Mouse (Mus musculus) liver, embryonic 16.5 days (tissue): ENCODE results near the gene Nr2f2. TPM values are rescaled to one million over a fixed set of nuclear protein-coding genes. Genes with fewer than 3 reads are reported as not detected.
A peak's percentile ranks its signal among the peaks of the same experiment; 100 is the strongest.

Experiments
- ATAC-seq: fragments of 200-750 bp; cut with Nextera tagmentation; 2 replicates; pipeline ENCODE4 v1.8.0; 2017; ENCODE audit warnings: low read depth, mild to moderate bottlenecking, moderate number of reproducible peaks, moderate library complexity
- H3K27ac ChIP-seq: fragments of 300-500 bp; sonication (generic); 2 replicates; pipeline ENCODE4 v1.5.1; 2014; ENCODE audit warnings: mild to moderate bottlenecking, low read length
- H3K27me3 ChIP-seq: fragments of 300-500 bp; sonication (generic); 2 replicates; pipeline ENCODE4 v1.6.1; 2014; ENCODE audit warnings: low read depth, low read length, mixed read lengths; ENCODE audit not compliant: control insufficient read depth, insufficient read depth
- H3K36me3 ChIP-seq: fragments of 300-500 bp; sonication (generic); 2 replicates; pipeline ENCODE4 v1.6.1; 2014; ENCODE audit warnings: mild to moderate bottlenecking; ENCODE audit not compliant: control insufficient read depth, insufficient read depth
- H3K4me1 ChIP-seq: fragments of 300-500 bp; sonication (generic); 2 replicates; pipeline ENCODE4 v1.6.1; 2014; ENCODE audit warnings: low read depth, low read length, mixed read lengths; ENCODE audit not compliant: control insufficient read depth
- H3K4me2 ChIP-seq: fragments of 300-500 bp; sonication (generic); 2 replicates; pipeline ENCODE4 v1.6.1; 2014; ENCODE audit warnings: low read depth, low read length, mixed read lengths
- H3K4me3 ChIP-seq: fragments of 300-500 bp; sonication (generic); 2 replicates; pipeline ENCODE4 v1.5.1; 2014; ENCODE audit warnings: low read depth, mild to moderate bottlenecking, low read length
- H3K9ac ChIP-seq: fragments of 300-500 bp; sonication (generic); 2 replicates; pipeline ENCODE4 v1.6.1; 2014; ENCODE audit warnings: low read depth, low read length
- H3K9me3 ChIP-seq: fragments of 300-500 bp; sonication (generic); replicated peaks from 2 replicates; pipeline ENCODE4 v1.6.1; 2016; ENCODE audit warnings: low read length; ENCODE audit not compliant: control insufficient read depth
- WGBS: fragments of 180-500 bp; shearing (Covaris S2); extraction: QIAGEN DNeasy Blood & Tissue Kit; methylation state at CpG from one replicate; pipeline ENCODE4 v1.1.7; 2014; ENCODE audit not compliant: insufficient replicate concordance; 5-methylcytosine and 5-hydroxymethylcytosine counted together
- polyA plus RNA-seq: library from polyadenylated mRNA; unstranded; fragments of >200 nt; fragmentation: Nextera tagmentation; extraction: Ambion mirVana; gene quantifications from 2 replicates; pipeline ENCODE4 v1.2.1, GENCODE M21; 2015

Gene Nr2f2
- polyA plus RNA-seq, 1 experiment from 2014 or later: 6.2 TPM

- WGBS: 8% methylated on average over 14 of the region's 14 CpGs
- Histone ChIP-seq H3K36me3 (no peaks in the 10 kb centered on the region), H3K4me1 (no peaks in the 10 kb centered on the region), H3K9me3 (no peaks in the 10 kb centered on the region), H3K27me3 (peaks cover 93% of the 10 kb centered on the region), H3K9ac (no peak overlapping the region), H3K4me3 (no peak overlapping the region), H3K4me2 (no peak overlapping the region), H3K27ac (no peak overlapping the region)
- no peak for ATAC-seq
These were observed 33.4 kb downstream of the Nr2f2 start for GRCm38 (mm10) chr7:70332926-70333664.

DNA sequence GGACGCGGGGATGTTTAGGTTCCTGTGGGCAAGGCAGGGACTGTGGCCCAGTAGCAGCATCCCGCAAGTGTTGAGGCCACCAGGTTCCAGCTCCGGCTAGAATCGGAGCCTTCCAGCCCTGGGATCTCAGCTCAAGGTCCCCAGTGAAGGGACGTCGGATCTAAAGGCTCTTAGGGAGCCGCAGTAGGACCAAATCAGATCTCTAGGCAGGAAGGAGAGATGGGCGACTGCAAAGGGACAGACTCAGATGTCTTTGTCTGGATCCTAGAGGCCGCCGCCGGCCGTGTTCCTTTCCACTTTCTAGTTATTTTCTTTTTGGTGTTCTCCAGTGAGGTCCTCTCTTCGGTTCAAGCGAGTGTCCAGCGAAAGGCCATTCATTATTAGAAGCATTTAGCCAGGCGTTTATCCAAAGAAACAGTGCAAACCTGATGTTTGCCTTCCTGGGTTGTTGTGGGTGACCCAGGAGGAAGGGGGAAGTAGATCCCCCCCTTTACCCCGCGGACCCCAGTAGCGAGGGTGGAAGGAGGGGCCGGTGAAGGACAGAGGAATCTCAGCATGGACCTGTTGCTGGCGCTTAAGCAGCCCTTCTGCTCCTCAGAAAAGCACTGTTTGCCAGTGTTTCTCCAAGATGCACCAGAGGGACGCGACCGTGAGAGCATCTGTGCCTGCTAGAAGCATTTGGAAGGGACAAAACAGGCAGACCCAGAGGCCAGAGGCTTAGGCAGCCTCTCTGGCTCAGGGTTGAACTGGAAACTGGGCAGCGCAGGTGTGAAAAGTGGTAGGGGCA is 34.3 kb downstream of the Nr2f2 start:
- no peak for ATAC-seq
- peak overlapping the region; percentile 48 for H3K4me2 ChIP-seq
- no peaks in the 10 kb centered on the region for H3K9me3 ChIP-seq
- peak overlapping the region; percentile 38 for H3K4me3 ChIP-seq
- no peak overlapping the region for H3K9ac ChIP-seq
- 2% methylated on average over 26 of the region's 26 CpGs for WGBS
- no peak overlapping the region for H3K27ac ChIP-seq
- peaks cover 90% of the 10 kb centered on the region for H3K27me3 ChIP-seq
- H3K4me1 ChIP-seq: no peaks in the 10 kb centered on the region
- H3K36me3 ChIP-seq: no peaks in the 10 kb centered on the region

GRCm38 (mm10) chr7:70331243-70332063 is 35.1 kb downstream of the Nr2f2 start:
- no peak overlapping the region for H3K27ac ChIP-seq
- H3K36me3 ChIP-seq: no peaks in the 10 kb centered on the region
- no peak overlapping the region for H3K9ac ChIP-seq
- peak overlapping the region; percentile 48 for H3K4me2 ChIP-seq
- H3K27me3 ChIP-seq: peaks cover 91% of the 10 kb centered on the region
- H3K4me3 ChIP-seq: peak overlapping the region; percentile 38
- H3K4me1 ChIP-seq: no peaks in the 10 kb centered on the region
- WGBS: under 1% methylated on average over 48 of the region's 48 CpGs
- no peak for ATAC-seq
- no peaks in the 10 kb centered on the region for H3K9me3 ChIP-seq

GRCm38 (mm10) chr7:70330761-70331242 is 35.7 kb downstream of the Nr2f2 start:
- Histone ChIP-seq H3K4me2 (peak overlapping the region; percentile 48; the same call in 1 of the 2 replicates), H3K9ac (no peak overlapping the region), H3K27me3 (peaks cover 92% of the 10 kb centered on the region), H3K36me3 (no peaks in the 10 kb centered on the region), H3K4me3 (peak overlapping the region; percentile 38; the same call in 1 of the 2 replicates), H3K27ac (no peak overlapping the region), H3K9me3 (no peaks in the 10 kb centered on the region), H3K4me1 (no peaks in the 10 kb centered on the region)
- ATAC-seq: no peak
- WGBS: 1% methylated on average over 19 of the region's 19 CpGs

GRCm38 (mm10) chr7:70330207-70330562 is 36.4 kb downstream of the Nr2f2 start:
- ATAC-seq: no peak
- Histone ChIP-seq H3K4me1 (no peaks in the 10 kb centered on the region), H3K27me3 (peaks cover 92% of the 10 kb centered on the region), H3K9ac (no peak overlapping the region), H3K4me3 (no peak overlapping the region), H3K27ac (no peak overlapping the region), H3K36me3 (no peaks in the 10 kb centered on the region), H3K9me3 (no peaks in the 10 kb centered on the region), H3K4me2 (no peak overlapping the region)
- 2% methylated on average over 12 of the region's 12 CpGs for WGBS

GRCm38 (mm10) chr7:70329521-70330206 is 36.9 kb downstream of the Nr2f2 start:
- no peak for ATAC-seq
- Histone ChIP-seq H3K4me3 (no peak overlapping the region), H3K36me3 (no peaks in the 10 kb centered on the region), H3K4me2 (no peak overlapping the region), H3K27me3 (peaks cover 91% of the 10 kb centered on the region), H3K9me3 (no peaks in the 10 kb centered on the region), H3K9ac (no peak overlapping the region), H3K27ac (no peak overlapping the region), H3K4me1 (no peaks in the 10 kb centered on the region)
- WGBS: 4% methylated on average over 19 of the region's 19 CpGs

- H3K4me3 ChIP-seq: no peak overlapping the region
- H3K4me2 ChIP-seq: no peak overlapping the region
- H3K27ac ChIP-seq: no peak overlapping the region
- no peak for ATAC-seq
- H3K27me3 ChIP-seq: peaks cover 94% of the 10 kb centered on the region
- H3K9ac ChIP-seq: no peak overlapping the region
- 2% methylated on average over 6 of the region's 6 CpGs for WGBS
- H3K9me3 ChIP-seq: no peaks in the 10 kb centered on the region
- no peaks in the 10 kb centered on the region for H3K36me3 ChIP-seq
- H3K4me1 ChIP-seq: no peaks in the 10 kb centered on the region
These were observed 37.5 kb downstream of the Nr2f2 start for GRCm38 (mm10) chr7:70329037-70329516.

- peaks cover 94% of the 10 kb centered on the region for H3K27me3 ChIP-seq
- no peaks in the 10 kb centered on the region for H3K4me1 ChIP-seq
- H3K27ac ChIP-seq: no peak overlapping the region
- H3K36me3 ChIP-seq: no peaks in the 10 kb centered on the region
- no peak overlapping the region for H3K9ac ChIP-seq
- H3K9me3 ChIP-seq: no peaks in the 10 kb centered on the region
- H3K4me2 ChIP-seq: no peak overlapping the region
- H3K4me3 ChIP-seq: no peak overlapping the region
- no peak for ATAC-seq
- WGBS: 9% methylated on average over 10 of the region's 10 CpGs
These were observed 38.1 kb downstream of the Nr2f2 start for GRCm38 (mm10) chr7:70328206-70329036.
